Mouse (Mus musculus): ENCODE results near the gene Atg5. TPM values are rescaled to one million over a fixed set of nuclear protein-coding genes. Genes with fewer than 3 reads are reported as not detected.
"Not testable (repeated sequence)": the region's sequence is repeated elsewhere in the genome, so short reads cannot be mapped to it uniquely, and the experiment has no call there.

The Atg5 gene
- total RNA-seq (2014; rRNA removed) (23.4 and 24.7 TPM in 2 replicates), polyA plus RNA-seq (2015; fragmentation: Nextera tagmentation; extraction: Ambion mirVana) (48.2 and 48.7 TPM in 2 replicates)

GRCm38 (mm10) chr10:44268145-44268860 is at the start of gene Atg5:
Atg5 (plus strand) TSS chr10:44268358.
- DNase-seq (ENCODE audit: low spot score) (peak; percentile 100), ATAC-seq (peak; percentile 98)
- Histone ChIP-seq H3K27ac (peak within 1 kb of the TSS; percentile 88), H3K36me3 (ENCODE audit: insufficient read depth, low read length) (no peaks in the 10 kb centered on the region), H3K4me3 (ENCODE audit: low read length) (peak within 1 kb of the TSS; percentile 96), H3K9ac (replicated peaks; ENCODE audit: low read length) (peak within 1 kb of the TSS; percentile 80), H3K9me3 (ENCODE audit: low read length) (no peaks in the 10 kb centered on the region), H3K27me3 (ENCODE audit: insufficient read depth, low read length) (no peaks in the 10 kb centered on the region), H3K4me2 (ENCODE audit: low read depth, low read length) (peak within 1 kb of the TSS; percentile 94), H3K4me1 (ENCODE audit: insufficient read depth, low read length) (peaks cover 7% of the 10 kb centered on the region)
- WGBS = 3% methylated on average over 63 of the region's 63 CpGs
- TF ChIP-seq CTCF (IDR thresholded peaks at IDR 0.05; ENCODE audit: low read depth) = peak; percentile 62

DNA sequence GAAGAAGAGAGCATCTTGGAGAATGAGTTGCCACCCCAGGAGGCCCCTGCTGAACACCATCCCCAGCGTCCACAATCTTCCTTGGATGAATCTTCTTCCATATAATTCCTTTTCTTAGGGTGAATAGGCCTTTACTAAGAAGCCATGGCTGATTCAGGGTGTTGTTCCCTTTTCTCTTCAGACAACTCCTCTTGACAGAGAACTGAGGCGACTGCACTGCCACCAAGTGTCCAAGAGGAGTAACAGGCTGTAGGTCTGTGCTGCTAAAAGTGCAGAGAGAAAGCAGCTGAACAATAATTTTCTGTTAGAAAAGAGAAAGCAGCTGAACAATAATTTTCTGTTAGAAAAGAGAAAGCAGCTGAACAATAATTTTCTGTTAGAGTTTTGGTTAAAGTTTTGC is 49.1 kb upstream of the Atg5 start:
- not testable (repeated sequence) for H3K4me1 ChIP-seq (ENCODE audit: insufficient read depth, low read length); H3K27ac ChIP-seq; H3K4me3 ChIP-seq (ENCODE audit: low read length); H3K27me3 ChIP-seq (ENCODE audit: insufficient read depth, low read length); H3K36me3 ChIP-seq (ENCODE audit: insufficient read depth, low read length); ATAC-seq; H3K9me3 ChIP-seq (ENCODE audit: low read length); H3K9ac ChIP-seq (replicated peaks; ENCODE audit: low read length); H3K4me2 ChIP-seq (ENCODE audit: low read depth, low read length)
- peak; percentile 31 for DNase-seq (ENCODE audit: low spot score)
- TF ChIP-seq CTCF (IDR thresholded peaks at IDR 0.05; ENCODE audit: low read depth) = peak; percentile 57
- WGBS = 9% methylated on average over 2 of the region's 2 CpGs

DNA sequence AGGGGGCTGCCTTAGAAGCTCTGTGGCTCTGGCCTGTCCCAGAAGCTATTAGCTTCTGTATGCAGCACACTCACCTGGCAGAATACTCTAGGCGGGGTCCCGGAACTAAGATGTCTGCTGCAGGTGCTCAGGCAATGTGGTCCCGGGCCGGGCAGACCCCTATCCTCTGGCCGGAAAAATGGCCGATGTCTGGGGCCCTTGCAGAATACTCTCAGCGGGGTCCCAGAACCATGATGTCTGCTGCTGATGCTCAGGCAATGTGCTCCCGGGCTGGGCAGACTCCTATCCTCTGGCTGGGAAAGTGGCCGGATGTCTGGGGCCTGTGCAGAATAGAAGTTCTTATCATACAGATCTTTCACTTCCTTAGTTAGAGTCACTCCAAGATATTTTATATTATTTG is 43.8 kb upstream of the Atg5 start:
- Histone ChIP-seq H3K4me3 (ENCODE audit: low read length) (no peak overlapping the region), H3K27me3 (ENCODE audit: insufficient read depth, low read length) (no peaks in the 10 kb centered on the region), H3K4me1 (ENCODE audit: insufficient read depth, low read length) (no peaks in the 10 kb centered on the region), H3K4me2 (ENCODE audit: low read depth, low read length) (no peak overlapping the region), H3K9me3 (ENCODE audit: low read length) (no peaks in the 10 kb centered on the region), H3K9ac (replicated peaks; ENCODE audit: low read length) (no peak overlapping the region), H3K36me3 (ENCODE audit: insufficient read depth, low read length) (no peaks in the 10 kb centered on the region), H3K27ac (no peak overlapping the region)
- ATAC-seq (no peak), DNase-seq (ENCODE audit: low spot score) (no peak)
- WGBS = 95% methylated on average over 9 of the region's 9 CpGs
- TF ChIP-seq CTCF (IDR thresholded peaks at IDR 0.05; ENCODE audit: low read depth) = no peak

DNA sequence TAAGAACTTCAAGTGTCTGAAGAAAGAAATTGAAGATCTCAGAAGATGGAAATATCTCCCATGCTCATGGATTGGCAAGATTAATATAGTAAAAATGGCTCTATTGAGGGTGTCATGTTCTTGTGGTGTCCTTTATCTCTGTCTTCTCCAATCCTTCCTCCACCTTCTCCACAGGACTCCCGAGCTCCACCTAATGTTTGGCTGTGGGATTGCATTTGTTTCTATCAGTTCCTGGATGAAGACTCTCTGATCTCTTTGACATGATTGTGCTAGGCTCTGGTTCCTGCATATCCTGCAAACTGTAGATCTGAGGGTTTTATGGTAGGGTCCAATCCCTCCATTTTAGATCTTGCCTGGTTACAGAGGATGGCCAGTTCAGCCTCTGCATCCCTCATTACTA is 34.8 kb upstream of the Atg5 start:
- not testable (repeated sequence) for H3K9me3 ChIP-seq (ENCODE audit: low read length); H3K27ac ChIP-seq; H3K4me3 ChIP-seq (ENCODE audit: low read length); DNase-seq (ENCODE audit: low spot score); H3K9ac ChIP-seq (replicated peaks; ENCODE audit: low read length); H3K36me3 ChIP-seq (ENCODE audit: insufficient read depth, low read length); H3K4me2 ChIP-seq (ENCODE audit: low read depth, low read length); H3K4me1 ChIP-seq (ENCODE audit: insufficient read depth, low read length); H3K27me3 ChIP-seq (ENCODE audit: insufficient read depth, low read length); ATAC-seq
- TF ChIP-seq CTCF (IDR thresholded peaks at IDR 0.05; ENCODE audit: low read depth) = peak; percentile 33
- 4% methylated on average over 1 of the region's 1 CpGs for WGBS

DNA sequence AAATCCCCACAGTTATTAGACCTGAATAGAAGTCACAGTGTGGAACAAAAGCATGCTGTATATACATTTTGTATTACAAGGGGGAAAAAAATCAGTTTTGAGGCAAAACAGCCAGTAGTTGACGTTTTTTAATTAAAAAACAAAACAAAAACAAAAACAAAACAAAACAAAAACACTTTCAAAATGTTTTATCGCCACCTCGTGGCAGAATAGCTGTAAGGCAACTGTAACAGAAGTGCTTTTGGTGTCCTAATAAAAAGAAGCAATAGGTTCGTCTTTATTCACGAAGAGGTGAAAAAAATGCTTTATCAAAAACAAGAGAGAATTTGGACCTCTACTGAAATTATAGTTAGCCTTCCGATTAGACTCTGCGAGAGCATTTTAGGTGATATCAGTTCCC is 32.9 kb upstream of the Atg5 start:
- not testable (repeated sequence) for ATAC-seq; H3K9ac ChIP-seq (replicated peaks; ENCODE audit: low read length); H3K27ac ChIP-seq; H3K36me3 ChIP-seq (ENCODE audit: insufficient read depth, low read length); H3K4me1 ChIP-seq (ENCODE audit: insufficient read depth, low read length); H3K4me3 ChIP-seq (ENCODE audit: low read length); H3K9me3 ChIP-seq (ENCODE audit: low read length); H3K27me3 ChIP-seq (ENCODE audit: insufficient read depth, low read length); H3K4me2 ChIP-seq (ENCODE audit: low read depth, low read length)
- WGBS = 36% methylated on average over 7 of the region's 7 CpGs
- TF ChIP-seq CTCF (IDR thresholded peaks at IDR 0.05; ENCODE audit: low read depth) = peak; percentile 49
- DNase-seq (ENCODE audit: low spot score) = peak; percentile 37

GRCm38 (mm10) chr10:44256624-44257023 is 11.5 kb upstream of the Atg5 start:
- Histone ChIP-seq H3K4me3 (ENCODE audit: low read length) (no peak overlapping the region), H3K27ac (no peak overlapping the region), H3K27me3 (ENCODE audit: insufficient read depth, low read length) (no peaks in the 10 kb centered on the region), H3K36me3 (ENCODE audit: insufficient read depth, low read length) (no peaks in the 10 kb centered on the region), H3K4me2 (ENCODE audit: low read depth, low read length) (no peak overlapping the region), H3K9me3 (ENCODE audit: low read length) (no peaks in the 10 kb centered on the region), H3K9ac (replicated peaks; ENCODE audit: low read length) (no peak overlapping the region), H3K4me1 (ENCODE audit: insufficient read depth, low read length) (no peaks in the 10 kb centered on the region)
- peak; percentile 48 for DNase-seq (ENCODE audit: low spot score)
- WGBS = 28% methylated on average over 7 of the region's 7 CpGs
- ATAC-seq = no peak
- TF ChIP-seq CTCF (IDR thresholded peaks at IDR 0.05; ENCODE audit: low read depth) = peak; percentile 44

DNA sequence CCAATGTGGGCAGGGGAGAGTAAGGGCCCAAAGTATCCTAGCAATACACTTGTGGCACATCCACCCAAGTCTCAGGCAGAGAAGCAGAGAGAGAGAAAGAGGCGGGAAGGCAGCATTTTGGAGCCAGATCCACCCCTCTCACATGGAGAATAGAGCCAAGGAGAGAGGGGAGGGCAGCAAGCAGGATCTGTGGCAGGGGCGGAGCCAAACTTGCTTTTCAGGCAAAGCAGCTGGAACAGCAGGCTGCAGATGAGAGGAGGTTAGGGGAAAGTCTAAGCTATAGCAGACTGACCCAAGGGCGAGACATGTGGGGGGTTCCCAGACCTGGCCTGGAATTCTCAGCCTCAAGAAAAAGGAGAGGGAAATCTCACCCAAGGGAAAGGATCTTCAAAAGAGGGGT is 2.3 kb upstream of the Atg5 start:
- H3K4me3 ChIP-seq (ENCODE audit: low read length) = no peak overlapping the region
- no peaks in the 10 kb centered on the region for H3K36me3 ChIP-seq (ENCODE audit: insufficient read depth, low read length)
- no peaks in the 10 kb centered on the region for H3K9me3 ChIP-seq (ENCODE audit: low read length)
- peaks cover 7% of the 10 kb centered on the region for H3K4me1 ChIP-seq (ENCODE audit: insufficient read depth, low read length)
- no peak for TF ChIP-seq CTCF (IDR thresholded peaks at IDR 0.05; ENCODE audit: low read depth)
- H3K27ac ChIP-seq = no peak overlapping the region
- ATAC-seq (no peak), DNase-seq (ENCODE audit: low spot score) (no peak)
- H3K27me3 ChIP-seq (ENCODE audit: insufficient read depth, low read length) = no peaks in the 10 kb centered on the region
- H3K4me2 ChIP-seq (ENCODE audit: low read depth, low read length) = no peak overlapping the region
- H3K9ac ChIP-seq (replicated peaks; ENCODE audit: low read length) = no peak overlapping the region
- 63% methylated on average over 3 of the region's 3 CpGs for WGBS
